Mouse (Mus musculus): ENCODE measurements around the gene Nsfl1c. TPM values are rescaled to one million over a fixed set of nuclear protein-coding genes. Genes with fewer than 3 reads are reported as not detected.
A peak's percentile ranks its signal among the peaks of the same experiment; 100 is the strongest.

Gene Nsfl1c
- polyA plus RNA-seq, 1 experiment from 2014 or later = 282 TPM

DNA sequence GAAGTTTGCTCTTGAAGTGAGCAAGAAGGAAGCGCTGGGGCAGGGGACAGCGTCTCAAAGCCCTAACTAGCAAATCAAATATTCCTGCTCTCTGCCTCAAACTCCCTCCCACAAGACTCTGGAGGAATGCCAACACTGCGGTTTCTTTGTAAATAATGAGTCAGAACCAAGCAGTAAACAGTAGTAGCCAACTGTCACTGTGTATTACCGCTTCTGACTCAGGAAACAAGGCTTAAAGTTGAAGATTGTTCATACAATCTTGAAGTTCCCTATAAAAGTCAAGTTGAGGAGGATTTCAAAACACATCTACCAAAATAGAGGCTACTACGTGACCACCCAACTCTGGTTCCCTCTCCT, 42.6 kb downstream of the Nsfl1c start:
- DNase-seq (ENCODE audit: low spot score) = no peak
- Histone ChIP-seq H3K9me3 (ENCODE audit: control insufficient read depth, low read length) (no peaks in the 10 kb centered on the region), H3K27me3 (ENCODE audit: control insufficient read depth, insufficient read depth, low read length) (no peaks in the 10 kb centered on the region), H3K4me1 (replicated peaks; ENCODE audit: control insufficient read depth, insufficient read depth, low read length) (no peaks in the 10 kb centered on the region), H3K36me3 (ENCODE audit: control insufficient read depth, insufficient read depth, low read length) (no peaks in the 10 kb centered on the region), H3K4me2 (ENCODE audit: low read depth, low read length, severe bottlenecking) (no peak overlapping the region), H3K27ac (ENCODE audit: low read depth, low read length) (no peak overlapping the region), H3K4me3 (ENCODE audit: low read depth, low read length) (no peak overlapping the region), H3K9ac (ENCODE audit: low read length) (no peak overlapping the region)
- no peak; the same call in 1 of the 2 replicates for ATAC-seq (replicated peaks; ENCODE audit: low FRiP score)
- 84% methylated on average over 5 of the region's 5 CpGs for WGBS

DNA sequence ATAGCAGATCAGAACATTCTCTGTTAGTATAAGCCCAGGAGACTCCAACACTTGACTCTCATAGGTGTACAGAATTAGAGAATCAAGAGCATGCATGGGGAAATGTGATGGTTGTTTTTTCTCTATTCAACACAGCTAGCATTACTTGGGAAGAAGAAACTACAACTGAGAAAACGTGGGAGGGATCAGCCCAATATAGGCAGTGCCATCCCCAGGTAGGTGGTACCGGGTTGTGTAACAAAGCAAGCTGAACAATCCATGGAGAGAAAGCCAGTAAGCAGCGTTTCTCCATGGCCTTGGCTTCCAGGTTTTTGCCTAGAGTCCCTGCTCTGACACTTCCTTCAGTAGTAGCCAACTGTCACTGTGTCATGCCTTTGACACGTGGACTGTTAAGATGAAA, 44.7 kb downstream of the Nsfl1c start:
- DNase-seq (ENCODE audit: low spot score) (no peak), ATAC-seq (replicated peaks; ENCODE audit: low FRiP score) (no peak)
- Histone ChIP-seq H3K27ac (ENCODE audit: low read depth, low read length) (no peak overlapping the region), H3K27me3 (ENCODE audit: control insufficient read depth, insufficient read depth, low read length) (no peaks in the 10 kb centered on the region), H3K4me1 (replicated peaks; ENCODE audit: control insufficient read depth, insufficient read depth, low read length) (no peaks in the 10 kb centered on the region; the same call in 1 of the 2 replicates), H3K9ac (ENCODE audit: low read length) (no peak overlapping the region), H3K4me2 (ENCODE audit: low read depth, low read length, severe bottlenecking) (no peak overlapping the region), H3K36me3 (ENCODE audit: control insufficient read depth, insufficient read depth, low read length) (no peaks in the 10 kb centered on the region), H3K4me3 (ENCODE audit: low read depth, low read length) (no peak overlapping the region), H3K9me3 (ENCODE audit: control insufficient read depth, low read length) (no peaks in the 10 kb centered on the region)
- 71% methylated on average over 4 of the region's 4 CpGs for WGBS

DNA sequence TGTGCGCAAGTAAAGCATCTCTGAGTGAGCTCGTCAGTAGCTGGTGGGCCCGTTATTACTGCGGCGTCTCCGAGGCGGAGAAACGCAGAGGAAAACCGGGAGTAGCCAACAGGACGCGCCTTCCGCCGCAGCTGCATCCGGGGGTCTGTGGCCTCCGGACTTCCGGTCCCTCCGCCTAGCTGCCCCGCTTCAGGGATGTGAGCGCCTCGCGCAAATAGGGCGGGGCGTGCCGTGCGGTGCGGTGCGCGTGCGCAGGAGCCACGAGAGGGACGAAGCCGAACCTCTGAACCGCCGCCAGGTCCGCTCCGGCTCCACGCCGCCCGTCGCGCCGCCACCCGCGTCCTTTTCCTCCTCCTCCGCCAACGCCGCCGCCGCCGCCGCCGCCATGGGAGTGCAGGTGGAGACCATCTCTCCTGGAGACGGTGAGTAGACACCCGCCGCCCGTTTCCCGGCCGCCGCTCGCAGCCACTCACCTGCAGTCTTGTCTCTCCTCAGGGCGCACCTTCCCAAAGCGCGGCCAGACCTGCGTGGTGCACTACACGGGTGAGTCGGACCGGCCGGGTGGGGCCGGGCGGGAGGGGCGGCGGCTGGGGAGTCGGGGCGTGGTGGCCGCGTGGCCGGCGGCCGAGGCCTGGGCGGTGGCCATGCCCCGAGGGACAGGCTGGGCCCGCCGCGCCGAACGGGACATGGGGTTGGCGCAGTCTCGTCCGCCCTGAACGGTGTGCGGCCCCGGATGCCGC, 48.5 kb downstream of the Nsfl1c start, which contains the start of gene Fkbp1a:
Fkbp1a (plus strand) TSS at position 161 of the 740 bp plus-strand sequence.
- H3K4me1 ChIP-seq (replicated peaks; ENCODE audit: control insufficient read depth, insufficient read depth, low read length) = peaks cover 3% of the 10 kb centered on the region; the same call in 1 of the 2 replicates
- H3K4me2 ChIP-seq (ENCODE audit: low read depth, low read length, severe bottlenecking) = peak within 1 kb of the TSS; percentile 81
- WGBS = under 1% methylated on average over 68 of the region's 93 CpGs
- no peaks in the 10 kb centered on the region for H3K9me3 ChIP-seq (ENCODE audit: control insufficient read depth, low read length)
- ATAC-seq (replicated peaks; ENCODE audit: low FRiP score) = peak; percentile 97
- H3K9ac ChIP-seq (ENCODE audit: low read length) = peak within 1 kb of the TSS; percentile 93
- H3K27ac ChIP-seq (ENCODE audit: low read depth, low read length) = peak within 1 kb of the TSS; percentile 85
- DNase-seq (ENCODE audit: low spot score) = peak; percentile 98
- H3K27me3 ChIP-seq (ENCODE audit: control insufficient read depth, insufficient read depth, low read length) = no peaks in the 10 kb centered on the region
- H3K4me3 ChIP-seq (ENCODE audit: low read depth, low read length) = peak within 1 kb of the TSS; percentile 98
- H3K36me3 ChIP-seq (ENCODE audit: control insufficient read depth, insufficient read depth, low read length) = no peaks in the 10 kb centered on the region; the same call in 1 of the 2 replicates

DNA sequence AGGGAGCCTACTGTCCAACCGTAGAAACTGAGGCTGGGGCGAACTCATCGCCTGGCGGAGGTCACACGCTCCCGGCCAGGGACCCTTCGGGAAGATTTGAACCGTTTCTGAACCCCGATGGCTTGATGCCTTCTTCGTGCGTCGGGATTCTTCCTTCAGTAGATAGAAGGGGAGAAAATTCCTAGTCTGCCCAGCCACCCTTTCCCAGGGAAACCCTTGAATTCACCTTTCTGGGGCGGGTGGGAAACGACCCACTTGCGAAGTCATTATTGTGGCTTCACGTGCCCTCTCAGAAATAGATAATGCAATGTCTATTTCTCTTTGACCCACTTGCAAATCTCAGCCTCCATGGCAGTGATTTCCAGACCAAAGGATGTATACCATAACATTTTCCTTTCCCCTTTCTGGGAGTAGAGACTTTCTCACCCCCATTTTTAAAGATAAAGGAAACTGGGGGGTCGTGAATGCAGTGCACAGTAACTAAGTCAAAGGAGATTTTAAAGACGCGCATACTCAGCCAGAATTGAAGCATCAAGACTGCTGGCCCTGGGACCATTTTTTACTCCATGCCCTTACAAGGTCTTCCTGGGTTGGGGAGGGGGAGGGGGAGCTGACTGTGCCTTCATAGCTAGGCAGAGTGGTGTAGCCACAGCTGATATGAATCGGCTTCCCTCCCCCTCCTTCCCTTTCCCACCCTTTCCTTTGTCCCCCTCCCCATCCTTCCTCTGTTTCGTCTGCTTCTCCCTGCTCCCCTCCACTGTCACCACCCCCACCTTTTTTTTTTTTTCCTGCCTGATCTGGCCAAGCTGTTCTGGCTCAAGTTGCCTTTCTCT, 49.3 kb downstream of the Nsfl1c start:
- WGBS = 2% methylated on average over 21 of the region's 21 CpGs
- Histone ChIP-seq H3K9me3 (ENCODE audit: control insufficient read depth, low read length) (no peaks in the 10 kb centered on the region), H3K4me3 (ENCODE audit: low read depth, low read length) (peak overlapping the region; percentile 98), H3K9ac (ENCODE audit: low read length) (peak overlapping the region; percentile 93), H3K4me2 (ENCODE audit: low read depth, low read length, severe bottlenecking) (peak overlapping the region; percentile 81), H3K4me1 (replicated peaks; ENCODE audit: control insufficient read depth, insufficient read depth, low read length) (peaks cover 3% of the 10 kb centered on the region; the same call in 1 of the 2 replicates), H3K36me3 (ENCODE audit: control insufficient read depth, insufficient read depth, low read length) (no peaks in the 10 kb centered on the region; the same call in 1 of the 2 replicates), H3K27ac (ENCODE audit: low read depth, low read length) (peak overlapping the region; percentile 85), H3K27me3 (ENCODE audit: control insufficient read depth, insufficient read depth, low read length) (no peaks in the 10 kb centered on the region)
- peak; percentile 11; the same call in 1 of the 2 replicates for ATAC-seq (replicated peaks; ENCODE audit: low FRiP score)
- DNase-seq (ENCODE audit: low spot score) = peak; percentile 69

DNA sequence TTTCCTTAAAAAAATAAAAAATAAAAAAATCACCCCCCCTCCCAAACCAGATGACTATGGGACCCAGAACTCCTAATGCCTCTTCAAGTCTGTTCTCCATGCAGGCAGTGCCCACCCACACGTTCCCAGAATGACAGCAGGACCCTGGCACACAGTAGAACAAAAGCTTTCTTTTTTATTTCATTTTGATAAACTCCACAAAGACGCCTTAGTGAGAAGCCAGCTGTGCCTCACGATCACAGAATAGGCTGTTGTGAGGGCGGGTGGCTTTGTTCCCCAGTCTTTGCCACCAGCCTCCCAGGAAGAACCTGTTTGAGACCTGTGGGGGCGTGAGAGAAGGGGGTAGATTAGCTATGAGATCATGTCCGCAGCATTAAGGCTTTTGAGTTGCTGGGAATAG, 50.7 kb downstream of the Nsfl1c start:
- Histone ChIP-seq H3K4me3 (ENCODE audit: low read depth, low read length) (no peak overlapping the region), H3K9ac (ENCODE audit: low read length) (no peak overlapping the region)
- ATAC-seq (replicated peaks; ENCODE audit: low FRiP score) = no peak

DNA sequence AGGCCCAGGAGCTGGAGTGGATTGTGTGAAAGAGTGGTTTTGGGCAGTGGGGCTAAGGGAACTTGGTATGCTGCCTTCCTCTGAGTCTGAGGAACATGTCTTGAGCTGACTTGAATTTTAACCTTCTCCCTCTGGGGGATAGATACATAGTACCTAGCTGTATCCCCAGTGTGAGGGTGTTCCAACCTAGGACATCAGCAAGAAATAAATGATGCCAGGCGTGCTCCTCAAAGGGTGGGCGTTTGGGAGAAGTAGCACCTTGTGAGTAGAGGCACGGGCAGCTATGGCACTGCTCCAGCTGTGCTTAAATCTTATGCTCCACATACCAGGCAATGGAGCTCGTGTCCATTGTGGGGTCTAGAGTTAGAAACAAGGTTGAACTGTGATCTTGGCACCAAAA, 52.6 kb downstream of the Nsfl1c start:
- Histone ChIP-seq H3K4me1 (replicated peaks; ENCODE audit: control insufficient read depth, insufficient read depth, low read length) (peaks cover 3% of the 10 kb centered on the region; the same call in 1 of the 2 replicates), H3K36me3 (ENCODE audit: control insufficient read depth, insufficient read depth, low read length) (no peaks in the 10 kb centered on the region; the same call in 1 of the 2 replicates), H3K4me3 (ENCODE audit: low read depth, low read length) (no peak overlapping the region), H3K9me3 (ENCODE audit: control insufficient read depth, low read length) (no peaks in the 10 kb centered on the region), H3K9ac (ENCODE audit: low read length) (no peak overlapping the region), H3K27ac (ENCODE audit: low read depth, low read length) (no peak overlapping the region), H3K4me2 (ENCODE audit: low read depth, low read length, severe bottlenecking) (no peak overlapping the region), H3K27me3 (ENCODE audit: control insufficient read depth, insufficient read depth, low read length) (no peaks in the 10 kb centered on the region)
- ATAC-seq (replicated peaks; ENCODE audit: low FRiP score) = no peak
- 92% methylated on average over 4 of the region's 4 CpGs for WGBS
- no peak for DNase-seq (ENCODE audit: low spot score)

More for the DNA sequence above, 50.7 kb downstream of the Nsfl1c start:
- 46% methylated on average over 6 of the region's 6 CpGs for WGBS
- Histone ChIP-seq H3K9me3 (ENCODE audit: control insufficient read depth, low read length) (no peaks in the 10 kb centered on the region), H3K27ac (ENCODE audit: low read depth, low read length) (no peak overlapping the region), H3K4me2 (ENCODE audit: low read depth, low read length, severe bottlenecking) (no peak overlapping the region), H3K36me3 (ENCODE audit: control insufficient read depth, insufficient read depth, low read length) (no peaks in the 10 kb centered on the region; the same call in 1 of the 2 replicates), H3K4me1 (replicated peaks; ENCODE audit: control insufficient read depth, insufficient read depth, low read length) (peaks cover 3% of the 10 kb centered on the region; the same call in 1 of the 2 replicates), H3K27me3 (ENCODE audit: control insufficient read depth, insufficient read depth, low read length) (no peaks in the 10 kb centered on the region)
- DNase-seq (ENCODE audit: low spot score) = no peak

DNA sequence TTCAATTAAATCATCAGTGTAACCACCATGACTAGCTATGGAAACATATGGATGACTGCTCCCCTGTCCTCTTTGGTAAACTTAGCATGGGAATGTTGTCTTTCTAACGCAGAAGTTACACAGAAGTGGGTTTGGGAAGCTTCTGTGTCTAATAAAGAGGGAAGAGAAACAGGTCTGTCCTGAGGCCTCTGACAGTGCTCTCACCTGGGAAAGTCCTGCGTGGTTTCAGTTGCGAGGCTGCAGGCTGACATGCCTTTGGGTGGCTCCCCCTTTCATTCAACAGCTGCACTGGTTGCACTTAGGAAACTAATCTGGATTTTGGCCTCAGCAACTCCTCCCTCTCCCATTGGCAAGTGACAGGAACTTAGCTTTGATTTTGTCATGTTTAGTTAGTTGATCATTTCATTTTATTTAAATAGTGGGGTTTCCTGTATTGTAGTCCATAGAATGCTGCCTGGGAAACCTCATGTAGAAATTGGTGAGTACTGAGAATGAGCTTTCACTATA, 55.7 kb downstream of the Nsfl1c start:
- Histone ChIP-seq H3K4me1 (replicated peaks; ENCODE audit: control insufficient read depth, insufficient read depth, low read length) (no peaks in the 10 kb centered on the region), H3K27ac (ENCODE audit: low read depth, low read length) (no peak overlapping the region), H3K9me3 (ENCODE audit: control insufficient read depth, low read length) (no peaks in the 10 kb centered on the region), H3K36me3 (ENCODE audit: control insufficient read depth, insufficient read depth, low read length) (no peaks in the 10 kb centered on the region; the same call in 1 of the 2 replicates), H3K27me3 (ENCODE audit: control insufficient read depth, insufficient read depth, low read length) (no peaks in the 10 kb centered on the region), H3K4me2 (ENCODE audit: low read depth, low read length, severe bottlenecking) (no peak overlapping the region), H3K4me3 (ENCODE audit: low read depth, low read length) (no peak overlapping the region), H3K9ac (ENCODE audit: low read length) (no peak overlapping the region)
- DNase-seq (ENCODE audit: low spot score) (no peak), ATAC-seq (replicated peaks; ENCODE audit: low FRiP score) (no peak)
- 90% methylated on average over 3 of the region's 3 CpGs for WGBS

All from forebrain, embryonic 11.5 days (tissue).